Mouse (Mus musculus): Measurements from ENCODE around the gene Clspn.

- no peak for TF ChIP-seq CTCF (IDR thresholded peaks at IDR 0.05; ENCODE audit: low read depth)
- TF ChIP-seq EP300 (IDR thresholded peaks at IDR 0.05; ENCODE audit: low read depth): no peak
These were observed 82.6 kb downstream of the Clspn start for GRCm38 (mm10) chr4:126639339-126639738.
